Mouse (Mus musculus) ES-CJ7 (cell line): ENCODE measurements at regions not wholly inside any gene's neighbourhood (a gene's known extent, or its start where the extent isn't known, plus 50 kb on each side); places are given as distances from the start of the nearest gene placed in this dataset.

Source experiments
- DNase-seq: peaks from one replicate; pipeline ENCODE4 v3.0.0; 2011; ENCODE audit warnings: low read depth, low spot score

DNA sequence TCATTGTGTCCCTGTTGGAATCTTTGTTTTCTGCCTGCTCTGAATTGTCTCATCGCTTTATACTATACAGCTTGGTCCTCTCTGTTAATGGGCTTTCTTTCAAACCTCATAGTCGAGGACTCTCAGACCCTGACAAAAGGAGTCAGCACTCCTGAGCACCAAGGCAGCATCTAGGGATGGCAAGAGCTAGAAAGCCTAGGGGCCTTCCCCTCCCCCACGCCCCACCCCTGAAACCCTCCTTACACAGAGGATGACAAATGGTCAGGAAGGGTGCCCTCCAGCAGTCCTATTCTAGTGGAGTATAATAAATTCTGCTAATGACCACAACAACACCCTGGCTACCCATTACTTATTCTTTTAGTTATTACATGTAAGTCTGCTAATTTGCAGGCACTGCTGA is 74.4 kb downstream of the Tbx19 start:
- no peak for DNase-seq

DNA sequence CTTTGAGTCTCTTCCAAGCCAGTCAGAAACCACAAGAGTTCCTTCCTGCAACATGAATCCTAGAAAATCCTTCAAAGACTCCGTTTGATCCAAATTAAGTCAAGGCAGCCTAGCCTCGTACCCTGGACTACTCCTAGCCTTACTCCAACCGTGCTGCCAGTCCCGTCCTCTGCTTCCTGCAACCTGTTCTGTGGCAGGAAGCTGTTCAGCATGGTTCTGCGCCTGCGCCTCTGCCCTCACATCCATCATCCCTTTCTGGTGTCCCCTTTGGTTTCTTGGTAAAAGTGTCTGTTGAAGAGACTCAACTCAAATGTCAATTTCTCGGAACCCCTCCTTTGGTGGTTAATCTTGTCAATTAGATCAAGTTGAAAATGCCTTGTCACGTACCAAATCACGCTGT is 75.8 kb downstream of the Tbx19 start:
- no peak for DNase-seq

- DNase-seq: no peak
Measured at GRCm38 (mm10) chr1:165084179-165084578, 76.4 kb downstream of the Tbx19 start.

GRCm38 (mm10) chr1:165080351-165080750 is 80.2 kb downstream of the Tbx19 start:
- no peak for DNase-seq

DNA sequence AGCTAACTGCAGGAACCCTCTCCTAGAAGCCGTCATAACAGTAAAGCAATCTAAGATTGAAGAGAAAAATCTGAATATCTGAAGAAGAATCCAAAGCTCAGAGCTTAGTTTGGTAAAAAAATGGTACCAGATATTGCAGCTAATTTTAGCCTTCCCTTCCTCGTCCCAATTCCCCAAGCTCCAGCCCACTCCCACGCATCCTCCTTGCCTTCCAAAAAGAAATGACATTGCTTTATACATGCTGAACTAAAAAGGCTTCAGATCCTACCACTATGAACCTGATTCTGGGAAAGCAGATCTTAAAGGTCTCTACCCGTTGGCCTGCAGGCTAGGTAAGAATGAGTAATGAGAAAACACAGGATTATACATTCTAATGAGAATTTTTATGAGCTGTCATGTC is 83.3 kb downstream of the Tbx19 start:
- DNase-seq: no peak

GRCm38 (mm10) chr1:165075301-165076082 is 85.1 kb downstream of the Tbx19 start:
- DNase-seq: peak; percentile 27

DNA sequence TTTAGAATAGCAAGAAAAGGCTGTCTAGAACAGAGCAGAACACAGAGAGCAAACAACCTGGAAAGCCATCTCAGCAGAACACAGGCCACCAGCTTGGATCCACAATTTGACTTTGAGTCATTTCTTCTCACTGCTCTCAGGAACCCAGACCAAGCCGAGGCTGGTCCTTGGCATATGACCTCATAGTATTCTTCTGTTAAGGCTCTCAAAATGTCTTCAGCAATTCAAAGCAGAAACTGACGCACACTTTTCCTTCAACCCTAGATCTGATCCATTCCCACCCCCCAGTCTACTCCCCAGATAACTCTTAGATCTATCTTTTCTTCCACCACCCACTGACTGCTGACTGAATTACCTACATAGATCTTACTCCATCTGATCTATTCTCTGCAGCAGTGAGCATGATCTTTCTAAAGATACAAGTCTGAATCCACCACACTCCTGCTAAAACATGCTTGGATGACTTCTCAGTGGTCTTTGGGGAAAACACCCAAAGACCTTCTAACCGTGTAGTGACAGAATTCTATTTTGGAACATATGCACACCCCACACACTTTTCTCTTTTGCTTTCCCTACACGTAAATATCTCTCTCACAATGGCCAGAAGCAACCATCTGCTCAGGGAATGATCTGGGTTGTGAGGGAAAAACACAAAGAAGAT is 88.6 kb downstream of the Tbx19 start:
- no peak for DNase-seq

GRCm38 (mm10) chr1:165064981-165065380 is 95.6 kb downstream of the Tbx19 start:
- DNase-seq: no peak

DNA sequence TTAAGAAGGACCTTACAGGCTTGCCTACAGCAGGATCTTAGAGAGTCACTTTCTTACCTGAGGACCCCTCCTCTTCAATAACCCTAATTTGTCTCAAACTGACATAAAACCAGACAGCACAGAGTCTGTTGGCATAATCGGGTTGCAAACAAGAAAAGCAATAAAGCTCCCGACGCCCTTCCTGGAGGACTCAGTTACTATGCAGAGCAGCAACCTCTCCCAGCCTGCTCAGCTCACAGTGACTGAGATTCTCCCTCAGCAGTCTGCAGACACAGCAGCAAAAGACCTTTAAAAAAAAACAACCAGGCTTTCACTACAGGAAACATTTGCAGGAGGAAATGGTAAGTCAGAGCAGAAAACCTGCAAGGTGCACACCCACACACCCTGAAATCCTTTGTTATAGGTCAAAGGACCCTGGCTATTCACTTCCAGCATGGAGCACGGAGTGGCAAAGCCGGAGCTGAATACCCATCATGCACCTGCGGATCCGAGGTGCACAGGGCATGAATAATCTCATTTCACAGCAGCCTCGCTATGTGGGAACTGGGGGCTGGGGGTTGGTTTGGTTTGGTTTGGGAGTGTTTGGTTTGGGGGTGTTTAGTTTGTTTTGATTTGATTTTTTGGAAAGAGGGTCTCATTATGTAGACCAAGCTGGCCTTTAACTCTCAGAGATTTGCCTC is 97.6 kb downstream of the Tbx19 start:
- peak; percentile 19 for DNase-seq

- DNase-seq: peak; percentile 50
Measured at GRCm38 (mm10) chr1:165061420-165061819, 99.2 kb downstream of the Tbx19 start.

DNA sequence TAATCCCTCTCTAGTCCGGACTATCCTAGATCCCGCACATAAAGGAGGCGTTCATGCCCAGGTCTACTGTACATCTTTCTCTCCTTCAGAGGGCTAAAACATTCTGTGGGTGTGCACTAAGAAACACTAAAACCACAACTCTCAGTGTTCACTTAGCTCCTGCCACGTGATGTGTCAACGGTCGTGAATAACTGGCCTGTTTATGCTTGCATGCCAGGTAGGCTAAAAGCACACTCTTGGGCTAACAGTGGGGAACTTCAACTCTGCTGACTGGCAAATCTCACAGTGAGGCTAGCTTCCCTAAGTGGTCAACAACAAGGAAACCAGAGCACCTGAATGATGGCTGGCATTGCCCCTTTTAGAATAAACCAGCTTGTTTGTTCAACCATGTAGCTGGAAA is 106.3 kb downstream of the Tbx19 start:
- DNase-seq: no peak

- no peak for DNase-seq
Measured at GRCm38 (mm10) chr1:165051294-165051693, 109.3 kb downstream of the Tbx19 start.

DNA sequence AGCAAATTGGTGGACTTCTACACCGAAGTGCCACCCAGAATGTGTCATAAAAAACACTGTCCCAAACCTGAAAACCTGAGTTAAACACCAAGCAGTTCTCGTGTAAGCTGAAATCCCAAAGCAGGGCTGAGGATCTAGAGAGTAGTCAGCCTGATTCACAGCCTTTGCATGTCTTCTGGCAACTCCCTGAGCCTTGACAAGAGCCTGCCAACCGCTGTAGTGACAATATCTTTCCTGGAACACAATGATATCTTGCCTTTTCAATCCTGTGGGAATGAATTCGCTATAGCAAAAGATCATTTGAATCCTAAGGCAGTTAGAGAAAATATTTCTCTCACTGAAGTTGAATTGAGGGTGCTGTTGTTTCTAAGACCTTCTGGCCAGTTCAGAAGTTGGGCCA is 110.4 kb downstream of the Tbx19 start:
- DNase-seq: no peak

GRCm38 (mm10) chr1:165046637-165047036 is 111.3 kb upstream of the Xcl1 start:
- no peak for DNase-seq

DNA sequence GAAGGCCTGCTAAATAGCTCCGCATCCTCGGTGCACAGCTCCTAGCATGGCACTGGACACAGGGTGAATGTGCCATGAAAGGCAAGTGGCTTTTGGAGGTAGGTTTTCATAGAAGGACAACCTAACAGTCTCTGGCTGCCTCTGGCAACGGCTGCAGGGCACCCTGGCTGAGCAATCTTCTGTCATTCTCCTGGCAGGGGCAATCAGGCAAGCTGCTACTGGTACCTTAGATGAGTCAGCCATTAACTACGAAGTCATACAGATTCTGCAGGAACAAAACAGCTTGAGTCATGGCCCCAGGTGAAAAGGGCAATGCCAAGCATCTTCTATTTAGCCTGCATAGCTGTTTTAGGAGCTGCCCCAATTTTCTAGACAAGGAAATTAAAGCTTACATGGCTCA is 110.7 kb upstream of the Xcl1 start:
- no peak for DNase-seq

DNA sequence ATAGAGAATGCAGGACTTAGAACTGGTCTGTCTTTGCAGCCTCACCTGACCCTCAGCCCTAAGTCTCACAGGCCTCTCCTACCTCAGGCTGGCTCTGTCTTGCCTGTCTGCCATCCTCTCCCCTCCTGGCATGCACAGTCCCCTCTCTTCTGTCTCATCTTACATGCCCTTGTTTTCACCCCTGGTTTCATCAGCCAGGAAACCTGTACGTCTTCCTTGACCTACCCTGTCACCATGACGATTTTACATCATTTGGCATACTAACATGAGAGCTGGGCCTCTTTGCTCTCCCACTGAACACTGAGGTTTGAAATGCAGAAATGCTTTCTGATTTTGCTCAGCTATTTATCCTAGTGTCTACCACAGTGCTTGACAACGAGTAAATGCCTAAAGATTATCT is 108.0 kb upstream of the Xcl1 start:
- DNase-seq: no peak

GRCm38 (mm10) chr1:165042105-165042504 is 106.8 kb upstream of the Xcl1 start:
- no peak for DNase-seq

DNA sequence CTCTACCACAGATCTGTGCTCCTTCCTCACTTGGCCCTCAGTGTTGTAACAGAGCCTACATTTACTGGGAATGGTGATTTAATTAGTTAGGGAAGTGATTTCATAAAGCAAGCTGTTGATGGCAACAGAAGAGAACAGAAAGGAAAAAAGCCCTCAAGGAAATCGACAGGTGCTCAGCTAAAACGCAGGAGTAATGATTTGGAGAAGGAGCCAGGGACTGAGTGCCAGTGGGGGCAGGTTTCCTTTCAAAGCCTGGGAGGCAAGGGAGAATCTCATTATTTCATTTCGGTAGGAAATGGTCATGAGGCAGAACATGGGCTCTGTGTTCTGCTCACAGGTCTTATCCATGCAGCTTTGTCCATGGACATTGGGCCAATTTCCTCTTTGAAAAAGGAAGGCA is 101.3 kb upstream of the Xcl1 start:
- DNase-seq: no peak

GRCm38 (mm10) chr1:165035618-165036017 is 100.3 kb upstream of the Xcl1 start:
- DNase-seq: no peak

- DNase-seq: no peak
Measured at GRCm38 (mm10) chr1:165020960-165021563, 85.7 kb upstream of the Xcl1 start.

DNA sequence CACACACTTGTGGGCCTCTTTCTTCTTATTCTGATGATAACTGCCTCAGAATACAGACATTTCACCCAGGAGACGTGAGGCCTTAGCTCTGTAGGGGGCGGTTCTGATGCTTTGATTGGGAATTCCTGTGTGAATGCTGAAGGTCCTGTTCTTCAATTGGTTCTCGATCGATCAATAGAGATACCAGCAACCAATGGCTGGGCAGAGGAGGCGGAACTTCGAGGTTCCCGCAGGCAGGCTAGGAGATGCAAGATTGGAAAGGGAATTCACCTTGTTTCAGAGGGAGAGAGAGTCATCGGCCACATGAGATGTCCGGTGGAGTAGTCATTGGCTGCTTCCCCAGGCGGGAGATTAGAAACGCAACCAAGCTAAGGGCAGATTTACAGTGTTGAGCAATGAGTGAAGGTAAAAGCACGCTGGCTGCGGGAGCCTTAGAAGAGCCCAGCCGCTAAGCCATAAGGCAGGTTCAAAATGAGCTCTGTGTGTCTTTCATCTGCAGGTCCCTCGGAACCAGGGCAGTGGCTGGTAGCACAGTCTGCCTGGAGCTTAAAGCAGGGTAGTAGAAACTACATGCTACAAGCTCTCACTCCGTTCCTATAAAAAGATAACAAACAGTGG is 83.5 kb upstream of the Xcl1 start:
- DNase-seq: peak; percentile 88

GRCm38 (mm10) chr1:165018236-165018635 is 82.9 kb upstream of the Xcl1 start:
- no peak for DNase-seq
